Mouse (Mus musculus): Measurements from ENCODE around the gene Pigl.

Gene Pigl

GRCm38 (mm10) chr11:62558961-62559646 lies 100.8 kb downstream of the Pigl start:
- DNase-seq, result peak; percentile 52 to 57

GRCm38 (mm10) chr11:62560463-62561016 lies 102.3 kb downstream of the Pigl start:
- peak in 1 of 2 experiments; percentile 18 for DNase-seq

GRCm38 (mm10) chr11:62563590-62563989 lies 105.3 kb downstream of the Pigl start:
- no peak for DNase-seq
